Mouse (Mus musculus) layer of hippocampus, adult 8-10 months (tissue): ENCODE data around the gene Relt. TPM values are rescaled to one million over a fixed set of nuclear protein-coding genes. Genes with fewer than 3 reads are reported as not detected.

Experiments used
- DNase-seq, 2 experiments: peaks; one replicate each; pipeline ENCODE4 v3.0.0; 2022; ENCODE audit warnings: low spot score in 2 of 2
- total RNA-seq, 4 experiments: library from RNA; stranded (reverse); gene quantifications; 2 replicates each; pipeline ENCODE4 v1.2.4; 2022

The Relt gene
- 10 to 100 TPM; 11.6 to 14.1 (median 12.8) TPM for total RNA-seq

- DNase-seq: peak; percentile 81
Measured at GRCm38 (mm10) chr7:100862828-100863638, at the start of gene Relt. Relt (minus strand) TSS chr7:100863446.

GRCm38 (mm10) chr7:100911791-100912190 lies 48.5 kb upstream of the Relt start:
- no peak for DNase-seq

- no peak for DNase-seq
Measured at GRCm38 (mm10) chr7:100911246-100911770, 48.1 kb upstream of the Relt start.

GRCm38 (mm10) chr7:100908567-100908966 lies 45.3 kb upstream of the Relt start:
- no peak for DNase-seq

- no peak for DNase-seq
Measured at GRCm38 (mm10) chr7:100908061-100908460, 44.8 kb upstream of the Relt start.

- DNase-seq: peak; percentile 67 to 88
Measured at GRCm38 (mm10) chr7:100907231-100907630, 44.0 kb upstream of the Relt start.

GRCm38 (mm10) chr7:100906029-100906789 lies 43.0 kb upstream of the Relt start:
- no peak for DNase-seq

GRCm38 (mm10) chr7:100905037-100905436 lies 41.8 kb upstream of the Relt start:
- no peak for DNase-seq

- no peak for DNase-seq
Measured at GRCm38 (mm10) chr7:100904612-100905011, 41.4 kb upstream of the Relt start.

GRCm38 (mm10) chr7:100902451-100903137 lies 39.3 kb upstream of the Relt start:
- DNase-seq: no peak

- no peak for DNase-seq
Measured at GRCm38 (mm10) chr7:100897828-100898227, 34.6 kb upstream of the Relt start.

GRCm38 (mm10) chr7:100894833-100895226 lies 31.6 kb upstream of the Relt start:
- DNase-seq: no peak

- peak in 1 of 2 experiments; percentile 53 for DNase-seq
Measured at GRCm38 (mm10) chr7:100894057-100894832, 31.0 kb upstream of the Relt start.

- no peak for DNase-seq
Measured at GRCm38 (mm10) chr7:100893249-100894056, 30.2 kb upstream of the Relt start.

GRCm38 (mm10) chr7:100886535-100886934 lies 23.3 kb upstream of the Relt start:
- peak in 1 of 2 experiments; percentile 58 for DNase-seq

- no peak for DNase-seq
Measured at GRCm38 (mm10) chr7:100884460-100884859, 21.2 kb upstream of the Relt start.

GRCm38 (mm10) chr7:100881950-100882349 lies 18.7 kb upstream of the Relt start:
- no peak for DNase-seq

- no peak for DNase-seq
Measured at GRCm38 (mm10) chr7:100881531-100881930, 18.3 kb upstream of the Relt start.

- no peak for DNase-seq
Measured at GRCm38 (mm10) chr7:100879595-100879994, 16.3 kb upstream of the Relt start.

GRCm38 (mm10) chr7:100876771-100877170 lies 13.5 kb upstream of the Relt start:
- no peak for DNase-seq
